Mouse (Mus musculus) 3T3-L1 (cell line): ENCODE measurements at regions not wholly inside any gene's neighbourhood (a gene's known extent, or its start where the extent isn't known, plus 50 kb on each side); places are given as distances from the start of the nearest gene placed in this dataset.

Experiments
- DNase-seq: peaks from one replicate; pipeline ENCODE4 v3.0.0-alpha.2; 2015; ENCODE audit warnings: low read depth, low spot score

- peak; percentile 63 for DNase-seq
Measured at GRCm38 (mm10) chr7:64060051-64060450, 93.6 kb upstream of the Trpm1 start.

DNA sequence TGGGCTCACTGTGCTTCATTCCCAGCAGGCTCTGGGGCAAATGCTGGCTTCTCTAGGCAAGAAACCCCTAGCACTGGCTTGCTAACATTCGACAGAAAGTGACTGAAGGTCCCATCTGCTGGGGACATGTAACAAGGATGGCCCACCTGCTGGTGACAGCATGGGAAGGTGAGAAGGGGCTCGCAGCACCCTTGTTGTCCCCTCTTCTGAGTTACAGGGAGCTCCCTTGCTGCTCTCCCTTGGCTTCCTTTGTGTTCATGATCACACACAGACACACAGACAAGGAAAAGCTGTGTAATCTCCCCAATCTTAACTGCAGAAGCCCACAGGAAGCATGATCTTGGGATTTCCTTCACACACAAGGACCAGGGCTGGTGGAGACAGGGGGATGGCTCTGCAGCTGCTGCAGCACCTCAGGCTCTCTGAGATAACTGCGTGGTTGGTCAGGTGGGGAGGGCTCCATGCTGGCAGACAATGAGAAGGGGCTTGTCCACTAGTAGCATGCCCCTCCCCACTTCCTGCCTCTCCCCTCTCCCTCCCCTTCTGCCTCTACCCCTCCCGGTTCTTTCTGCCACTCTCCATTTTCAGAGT is 95.3 kb upstream of the Trpm1 start:
- no peak for DNase-seq

DNA sequence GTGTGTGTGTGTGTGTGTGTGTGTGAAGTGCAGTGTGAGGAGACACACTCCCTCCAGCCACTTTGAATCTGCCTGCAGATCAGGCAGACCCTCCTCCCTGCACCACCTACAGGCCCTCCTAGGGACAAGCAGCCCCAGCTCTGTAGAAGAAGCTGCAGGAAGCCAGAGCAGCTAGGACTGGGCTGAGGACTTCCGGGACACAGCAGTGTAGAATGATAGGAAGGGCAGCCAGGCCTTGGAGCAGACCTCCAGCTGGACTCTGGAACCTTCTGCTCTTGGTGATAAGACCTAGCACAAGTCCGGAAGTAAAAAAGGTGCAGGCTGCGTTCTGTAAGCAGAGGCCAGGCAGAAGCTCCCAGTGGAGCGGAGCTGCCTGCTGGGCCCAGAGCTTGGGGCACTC is 95.8 kb upstream of the Trpm1 start:
- DNase-seq = no peak

DNA sequence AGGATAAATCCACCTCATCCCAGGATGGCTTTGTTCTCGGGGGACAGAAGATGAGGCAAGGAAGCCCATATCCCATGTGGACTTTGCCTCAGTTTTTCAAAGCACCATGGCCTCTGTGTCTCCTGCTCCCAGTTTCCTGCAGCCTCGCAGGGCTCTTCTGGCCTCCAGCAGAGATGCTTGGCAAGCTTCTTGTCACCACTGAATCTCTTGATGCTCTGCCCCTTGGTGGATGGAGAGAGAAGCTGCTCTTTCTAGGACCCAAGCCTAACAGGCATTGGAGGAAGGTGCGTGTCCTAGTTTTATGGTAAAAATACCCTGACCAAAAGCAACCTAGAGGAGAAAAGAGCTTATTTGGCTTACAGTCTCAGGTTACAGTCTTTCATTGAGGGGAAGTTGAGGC is 97.1 kb upstream of the Trpm1 start:
- no peak for DNase-seq

DNA sequence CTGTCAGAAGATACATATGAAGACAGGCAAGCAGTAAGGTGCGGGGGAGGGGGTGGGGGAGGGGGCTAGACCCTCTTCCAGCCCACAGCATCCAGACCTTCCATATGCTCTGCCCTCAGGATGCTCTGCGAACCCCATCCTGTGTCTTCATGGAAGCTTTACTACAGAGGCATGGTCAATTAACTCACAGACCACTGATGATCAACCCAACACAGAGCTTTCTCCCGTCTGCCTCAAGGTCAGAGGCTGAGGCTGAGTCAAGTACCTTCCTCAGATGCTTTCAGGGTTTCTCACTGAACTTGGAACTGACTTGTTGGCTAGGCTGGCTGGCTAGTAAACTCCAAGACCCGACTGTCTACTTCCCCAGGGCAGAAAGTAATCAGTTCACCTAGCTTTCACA is 98.6 kb upstream of the Trpm1 start:
- DNase-seq = no peak

GRCm38 (mm10) chr7:64053766-64054165 is 99.9 kb upstream of the Trpm1 start:
- no peak for DNase-seq

GRCm38 (mm10) chr7:64052400-64052799 is 101.2 kb upstream of the Trpm1 start:
- DNase-seq = no peak

DNA sequence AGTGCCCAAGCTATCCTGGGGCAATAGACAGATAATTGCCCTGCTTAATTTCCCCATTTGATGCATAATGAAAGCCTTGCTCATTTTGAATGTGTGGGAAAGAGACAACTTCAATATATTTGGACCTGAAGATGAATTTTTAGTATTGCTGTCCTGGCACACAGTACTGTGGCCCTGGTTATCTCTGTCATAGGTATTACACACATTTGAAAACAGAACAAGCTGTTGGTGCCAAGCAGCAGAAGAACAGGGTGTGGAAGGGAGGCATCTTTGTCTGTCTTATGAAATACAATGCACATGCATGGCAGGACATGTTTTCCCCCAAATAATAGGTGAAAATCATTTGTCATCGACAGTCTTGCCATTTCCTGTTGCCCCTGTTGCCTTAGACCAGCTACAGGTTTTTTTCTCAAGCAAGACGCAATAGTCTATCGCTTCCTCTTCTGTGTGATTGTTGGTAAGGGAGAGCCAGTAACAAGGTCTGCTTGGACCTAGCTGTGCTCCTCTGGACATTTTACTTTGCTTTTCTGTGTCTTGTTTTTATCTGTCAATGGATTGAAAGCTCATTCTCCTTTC is 102.7 kb upstream of the Trpm1 start:
- DNase-seq = no peak

GRCm38 (mm10) chr7:64050246-64050645 is 103.4 kb upstream of the Trpm1 start:
- no peak for DNase-seq

- DNase-seq = no peak
Measured at GRCm38 (mm10) chr7:64049183-64049965, 104.3 kb upstream of the Trpm1 start.

DNA sequence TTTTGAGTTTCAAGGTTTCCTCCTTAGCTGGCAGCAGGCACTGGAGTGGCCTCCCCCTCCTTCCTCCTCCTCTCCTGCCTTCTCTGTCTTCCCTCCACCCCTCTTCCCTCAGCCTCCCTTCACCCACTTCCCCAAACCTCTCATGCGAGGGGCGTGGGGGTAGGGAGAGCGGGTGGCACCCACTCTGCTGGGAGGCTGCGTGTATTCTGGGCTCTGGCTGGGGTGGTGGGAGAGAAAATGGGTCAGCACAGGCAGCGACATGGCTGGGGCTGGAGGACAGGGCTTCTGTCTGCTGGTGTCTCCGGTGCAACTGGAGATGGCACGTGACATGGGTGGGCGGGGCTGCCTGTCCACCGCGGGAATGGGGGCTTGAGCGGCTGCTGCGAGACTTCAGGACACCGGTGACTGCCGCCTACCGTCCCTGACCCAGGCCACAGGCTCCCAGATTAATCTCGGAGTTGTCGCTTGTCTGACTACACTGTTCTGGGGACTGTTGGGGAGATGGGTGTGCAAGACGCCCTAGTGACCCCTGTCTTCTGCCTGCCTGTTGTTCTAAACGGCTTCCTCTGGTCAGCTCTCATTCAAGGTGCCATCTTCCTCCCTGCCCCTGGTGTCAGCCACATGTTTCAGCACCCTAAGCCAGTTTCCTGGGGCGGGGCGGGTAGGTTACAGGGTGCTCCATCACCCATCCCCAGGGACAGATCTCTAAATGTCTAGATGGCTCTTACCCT is 105.0 kb upstream of the Trpm1 start:
- DNase-seq = no peak

DNA sequence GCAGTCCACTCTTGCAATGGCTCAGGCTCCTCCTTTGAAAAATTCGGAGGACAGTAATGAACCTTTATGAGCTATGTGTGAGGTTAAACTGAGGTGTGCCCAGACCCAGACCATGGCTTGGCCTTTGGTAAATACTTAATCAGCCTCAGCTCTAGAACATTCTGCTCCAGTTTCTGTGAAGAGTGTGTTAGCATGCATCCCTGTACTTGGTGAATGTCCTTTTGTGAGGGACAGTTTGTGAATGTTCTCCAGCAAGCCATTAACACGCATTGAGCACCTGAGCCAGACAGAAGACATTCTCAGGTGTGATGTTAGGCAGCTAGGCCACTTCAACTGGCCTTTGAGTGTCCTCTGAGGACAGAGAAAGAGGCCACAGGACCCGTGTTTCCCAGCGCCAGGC is 105.8 kb upstream of the Trpm1 start:
- DNase-seq = no peak

DNA sequence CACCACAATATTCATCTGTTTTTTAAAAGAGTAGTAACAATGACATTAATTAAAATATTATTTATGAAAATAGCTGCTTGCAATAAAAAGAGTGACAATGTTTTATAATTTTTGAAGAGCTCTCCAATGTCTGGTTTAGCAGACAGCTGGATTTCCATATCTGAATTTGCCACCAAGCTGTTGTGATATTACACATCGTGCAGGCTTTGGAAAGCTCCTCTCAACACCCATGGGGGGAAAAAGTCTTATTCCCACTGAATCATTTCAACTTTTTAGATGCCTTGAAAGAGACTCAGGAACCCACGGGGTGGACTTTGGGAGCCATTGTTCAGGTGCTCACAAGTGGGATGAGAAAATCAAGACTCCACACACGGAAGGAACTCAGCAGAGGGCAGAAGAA is 106.6 kb upstream of the Klf13 start:
- DNase-seq = no peak

- no peak for DNase-seq
Measured at GRCm38 (mm10) chr7:64042978-64043377, 104.3 kb upstream of the Klf13 start.

GRCm38 (mm10) chr7:64041303-64041702 is 102.6 kb upstream of the Klf13 start:
- DNase-seq = no peak

- DNase-seq = no peak
Measured at GRCm38 (mm10) chr7:64040026-64040737, 101.5 kb upstream of the Klf13 start.

- DNase-seq = no peak
Measured at GRCm38 (mm10) chr7:64037701-64038231, 99.1 kb upstream of the Klf13 start.

GRCm38 (mm10) chr7:64036154-64036553 is 97.4 kb upstream of the Klf13 start:
- DNase-seq = no peak

DNA sequence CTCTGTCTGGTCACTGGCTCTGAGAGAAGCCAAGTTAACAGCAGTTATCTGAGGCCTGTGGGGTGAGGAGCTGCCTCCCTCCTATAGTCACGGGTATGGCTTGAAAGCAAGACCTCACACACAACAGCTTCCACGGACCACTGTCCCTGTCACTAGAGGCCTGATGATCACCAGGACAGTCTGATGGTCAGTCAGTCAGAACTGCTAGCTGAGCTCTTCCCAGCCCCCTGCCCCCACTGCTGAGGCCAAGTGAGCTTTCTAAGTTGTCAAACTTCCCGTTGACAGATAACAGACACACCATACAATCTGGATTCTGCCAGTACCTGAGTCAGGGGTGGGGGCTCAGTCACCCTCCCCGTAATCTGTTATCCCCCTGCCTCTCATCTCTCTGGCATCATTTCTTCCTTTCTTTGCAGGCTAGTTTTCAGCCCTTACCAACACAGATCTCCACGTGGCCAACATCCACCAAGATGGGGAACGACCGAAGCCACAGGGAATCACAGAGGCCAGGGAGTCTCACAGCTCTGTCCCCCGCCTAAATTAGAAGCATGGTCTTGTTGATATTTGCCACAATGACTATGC is 96.4 kb upstream of the Klf13 start:
- DNase-seq = no peak

- DNase-seq = no peak
Measured at GRCm38 (mm10) chr7:64034493-64034892, 95.8 kb upstream of the Klf13 start.

DNA sequence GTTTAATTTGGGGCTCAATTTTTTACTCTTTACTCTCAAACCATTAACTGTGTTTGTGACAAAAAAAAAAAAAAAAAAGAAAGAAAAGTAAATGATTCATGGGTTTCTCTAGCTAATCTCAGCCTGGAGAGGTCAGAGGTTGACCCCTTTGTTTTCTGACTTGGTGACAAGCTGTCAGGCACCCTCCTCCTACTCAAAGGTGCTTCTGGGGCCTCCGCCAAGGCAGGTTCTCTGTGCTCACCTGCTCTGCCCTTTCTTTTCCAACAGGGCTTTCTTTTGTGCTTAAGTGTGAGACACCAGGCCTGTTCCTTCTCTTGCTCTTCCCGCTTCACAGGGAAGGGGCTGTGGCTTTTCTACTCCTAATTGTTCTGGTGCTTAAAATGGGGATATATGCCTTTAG is 94.7 kb upstream of the Klf13 start:
- DNase-seq = no peak
